Mouse (Mus musculus) E14TG2a.4 (cell line): ENCODE data around the gene Col17a1.
A peak's percentile ranks its signal among the peaks of the same experiment; 100 is the strongest.

Experiments used
- CTCF ChIP-seq: conservative IDR thresholded peaks from 2 replicates; pipeline ENCODE4 v1.5.1; 2014; ENCODE audit warnings: low read length
- POU5F1 ChIP-seq: IDR thresholded peaks from 2 replicates; pipeline ENCODE4 v1.6.1; 2014; ENCODE audit warnings: low read length, borderline replicate concordance

GRCm38 (mm10) chr19:47705080-47705771 is 13.3 kb upstream of the Col17a1 start:
- TF ChIP-seq CTCF (peak; percentile 24; the same call in 1 of the 2 replicates), POU5F1 (no peak)
